Mouse (Mus musculus) testis, adult 2 months (tissue): ENCODE results near the gene Nfib.

Experiments
- CTCF ChIP-seq: fragments of 200-500 bp; IDR thresholded peaks from 2 replicates; pipeline ENCODE4 v1.5.1; 2012; ENCODE audit warnings: low read depth, mild to moderate bottlenecking, inconsistent platforms, low read length, moderate library complexity; ENCODE audit not compliant: control insufficient read depth, insufficient read depth, insufficient replicate concordance
- POLR2A ChIP-seq: fragments of 200-500 bp; IDR thresholded peaks from 2 replicates; pipeline ENCODE4 v1.6.1; 2012; ENCODE audit warnings: low read depth, mild to moderate bottlenecking, inconsistent platforms, low read length, moderate library complexity; ENCODE audit not compliant: control insufficient read depth

DNA sequence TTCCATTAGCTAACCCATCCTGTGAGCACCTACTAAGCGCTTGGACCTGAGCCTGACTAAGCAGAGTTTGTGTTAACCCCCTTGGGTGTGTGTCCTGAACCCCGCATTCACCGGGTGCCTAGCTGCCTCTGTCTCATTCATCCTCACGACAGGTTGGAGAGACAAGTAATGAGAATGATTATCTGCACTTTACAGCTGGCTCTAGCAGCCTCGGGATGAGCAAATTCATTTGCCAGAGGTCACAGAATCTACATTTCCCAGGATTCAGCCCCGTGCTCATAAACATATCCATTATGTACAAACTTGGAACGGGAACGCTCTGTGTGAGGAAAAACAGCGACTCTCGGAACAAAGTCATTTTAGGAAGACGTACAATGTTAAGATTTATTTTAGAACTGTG lies 6.0 kb downstream of the Nfib start:
- TF ChIP-seq POLR2A (no peak), CTCF (no peak)
